Mouse (Mus musculus) hindbrain, embryonic 14.5 days (tissue): ENCODE data around the gene Ssc4d. TPM values are rescaled to one million over a fixed set of nuclear protein-coding genes. Genes with fewer than 3 reads are reported as not detected.

Experiments used
- ATAC-seq: fragments of 200-750 bp; cut with Nextera tagmentation; 2 replicates; pipeline ENCODE4 v1.8.0; 2017; ENCODE audit warnings: moderate number of reproducible peaks, mild to moderate bottlenecking, moderate TSS enrichment, moderate library complexity; ENCODE audit not compliant: low FRiP score
- DNase-seq: peaks from one replicate; pipeline ENCODE4 v3.0.0-alpha.2; 2015; ENCODE audit warnings: low spot score
- H3K27ac ChIP-seq: fragments of 300-500 bp; sonication (generic); 2 replicates; pipeline ENCODE4 v1.5.1; 2014; ENCODE audit warnings: mild to moderate bottlenecking, moderate library complexity
- H3K27me3 ChIP-seq: fragments of 300-500 bp; sonication (generic); 2 replicates; pipeline ENCODE4 v1.6.1; 2014; ENCODE audit warnings: mild to moderate bottlenecking, low read length, mixed read lengths; ENCODE audit not compliant: control insufficient read depth, insufficient read depth
- H3K36me3 ChIP-seq: fragments of 300-500 bp; sonication (generic); replicated peaks from 2 replicates; pipeline ENCODE4 v1.6.1; 2014; ENCODE audit not compliant: control insufficient read depth, insufficient read depth
- H3K4me1 ChIP-seq: fragments of 300-500 bp; sonication (generic); replicated peaks from 2 replicates; pipeline ENCODE4 v1.6.1; 2014; ENCODE audit warnings: antibody characterized with exemption, low read length, mixed read lengths; ENCODE audit not compliant: control insufficient read depth, insufficient read depth
- H3K4me2 ChIP-seq: fragments of 300-500 bp; sonication (generic); replicated peaks from 2 replicates; pipeline ENCODE4 v1.6.1; 2014; ENCODE audit warnings: mild to moderate bottlenecking, moderate library complexity
- H3K4me3 ChIP-seq: fragments of 300-500 bp; sonication (generic); replicated peaks from 2 replicates; pipeline ENCODE4 v1.5.1; 2014; ENCODE audit warnings: mild to moderate bottlenecking, low read length
- H3K9ac ChIP-seq: fragments of 300-500 bp; sonication (generic); 2 replicates; pipeline ENCODE4 v1.6.1; 2014
- H3K9me3 ChIP-seq: fragments of 300-500 bp; sonication (generic); 2 replicates; pipeline ENCODE4 v1.6.1; 2016; ENCODE audit warnings: low read length; ENCODE audit not compliant: control insufficient read depth
- WGBS: fragments of 180-500 bp; shearing (Covaris S2); extraction: QIAGEN DNeasy Blood & Tissue Kit; methylation state at CpG from one replicate; pipeline ENCODE4 v1.1.7; 2014; 5-methylcytosine and 5-hydroxymethylcytosine counted together
- polyA plus RNA-seq: library from polyadenylated mRNA; unstranded; fragments of >200 nt; fragmentation: Nextera tagmentation; extraction: Ambion mirVana; gene quantifications from 2 replicates; pipeline ENCODE4 v1.2.1, GENCODE M21; 2014

Ssc4d gene
- polyA plus RNA-seq, 1 experiment from 2014 or later: 1.5 TPM

DNA sequence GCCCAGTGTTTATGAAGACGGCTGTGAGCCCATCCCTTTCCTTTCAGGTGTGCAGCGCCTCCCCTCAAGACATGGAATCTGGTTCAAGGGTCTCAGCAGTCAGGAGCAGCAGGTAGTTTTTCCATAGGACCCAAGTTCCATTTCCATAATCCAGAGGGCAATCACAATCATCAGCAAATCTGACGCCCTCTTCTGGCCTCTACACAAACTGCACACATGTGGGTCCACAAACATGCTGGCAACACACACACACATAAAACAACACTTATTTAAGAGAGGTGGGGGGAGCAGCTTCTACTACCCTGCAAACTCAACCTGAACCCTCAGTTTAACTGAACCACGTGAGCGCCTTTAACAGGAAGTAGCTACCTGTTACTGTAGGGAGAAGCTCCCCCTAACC lies 55.7 kb downstream of the Ssc4d start:
- DNase-seq (no peak), ATAC-seq (no peak)
- 94% methylated on average over 5 of the region's 5 CpGs for WGBS
- no peaks in the 10 kb centered on the region for H3K4me1 ChIP-seq
- H3K9ac ChIP-seq: no peak overlapping the region
- H3K27me3 ChIP-seq: no peaks in the 10 kb centered on the region
- no peak overlapping the region for H3K4me3 ChIP-seq
- peaks cover 84% of the 10 kb centered on the region for H3K36me3 ChIP-seq
- no peak overlapping the region for H3K4me2 ChIP-seq
- H3K27ac ChIP-seq: no peak overlapping the region
- H3K9me3 ChIP-seq: no peaks in the 10 kb centered on the region

DNA sequence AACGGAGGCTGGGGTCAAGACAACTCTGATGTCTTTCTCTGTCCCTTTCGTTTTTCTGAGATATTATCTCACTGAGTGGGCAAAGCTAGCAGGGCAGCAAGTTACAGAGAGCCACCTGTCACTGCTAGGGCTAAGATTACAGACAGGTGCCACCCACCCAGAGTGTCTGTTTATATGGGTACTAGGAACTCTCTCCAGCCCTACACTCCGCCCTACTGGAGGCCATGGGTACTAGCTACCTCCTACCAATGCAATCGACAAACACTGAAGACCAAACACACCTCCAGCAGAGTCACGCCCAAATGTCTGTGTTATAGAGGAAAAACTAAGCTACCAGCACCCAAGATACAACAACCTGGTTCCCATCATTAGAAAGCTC lies 56.3 kb downstream of the Ssc4d start:
- DNase-seq: no peak
- Histone ChIP-seq H3K9me3 (no peaks in the 10 kb centered on the region), H3K27ac (no peak overlapping the region), H3K27me3 (no peaks in the 10 kb centered on the region), H3K4me1 (no peaks in the 10 kb centered on the region), H3K9ac (no peak overlapping the region), H3K4me2 (no peak overlapping the region), H3K4me3 (no peak overlapping the region), H3K36me3 (peaks cover 82% of the 10 kb centered on the region)
- WGBS: 96% methylated on average over 5 of the region's 5 CpGs
- no peak for ATAC-seq

DNA sequence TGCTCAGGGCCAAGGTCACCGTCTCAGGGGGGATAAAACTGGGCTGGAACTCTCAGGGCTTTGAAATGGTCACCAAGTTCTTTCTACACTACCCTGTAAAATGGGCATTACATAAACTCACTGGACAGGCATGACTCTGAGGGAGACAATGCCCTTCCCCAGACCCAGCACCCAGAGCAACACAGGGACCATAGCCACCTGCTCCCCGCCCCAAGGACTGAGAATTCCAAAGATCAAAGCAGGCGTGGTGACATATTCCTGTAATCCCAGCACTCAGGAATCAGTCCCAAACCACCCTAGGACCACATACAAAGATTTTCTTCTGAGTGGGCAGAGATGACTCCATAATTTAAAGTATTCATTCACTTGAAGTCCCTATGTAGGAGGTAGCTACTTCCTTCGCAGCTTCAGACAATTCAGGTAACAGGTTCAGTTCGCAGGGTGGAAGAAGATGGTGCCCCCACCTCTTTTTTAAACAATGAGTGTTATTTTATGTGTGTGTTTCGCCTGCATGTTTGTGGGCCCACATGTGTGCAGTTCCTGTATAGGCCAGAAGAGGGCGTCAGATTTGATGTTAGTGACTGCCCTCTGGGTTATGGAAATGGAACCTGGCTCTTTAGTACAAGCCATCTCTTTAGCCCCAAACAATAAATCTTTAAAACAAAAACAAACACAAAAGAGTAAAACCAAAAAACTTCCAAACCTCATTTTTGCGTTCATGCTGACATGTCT lies 56.8 kb downstream of the Ssc4d start:
- 93% methylated on average over 8 of the region's 8 CpGs for WGBS

GRCm38 (mm10) chr5:135916601-135917000 lies 57.7 kb downstream of the Ssc4d start:
- H3K4me3 ChIP-seq: no peak overlapping the region
- no peak overlapping the region for H3K9ac ChIP-seq
- no peak overlapping the region for H3K27ac ChIP-seq
- no peaks in the 10 kb centered on the region for H3K9me3 ChIP-seq
- H3K4me1 ChIP-seq: no peaks in the 10 kb centered on the region
- DNase-seq (no peak), ATAC-seq (no peak)
- peaks cover 79% of the 10 kb centered on the region for H3K36me3 ChIP-seq
- WGBS: 96% methylated on average over 3 of the region's 3 CpGs
- H3K4me2 ChIP-seq: no peak overlapping the region
- no peaks in the 10 kb centered on the region for H3K27me3 ChIP-seq

More for the DNA sequence above, 56.8 kb downstream of the Ssc4d start:
- no peaks in the 10 kb centered on the region for H3K4me1 ChIP-seq
- no peak for DNase-seq
- no peaks in the 10 kb centered on the region for H3K27me3 ChIP-seq
- H3K4me3 ChIP-seq: no peak overlapping the region
- H3K9me3 ChIP-seq: no peaks in the 10 kb centered on the region
- no peak overlapping the region for H3K4me2 ChIP-seq
- no peak overlapping the region for H3K9ac ChIP-seq
- no peak for ATAC-seq
- peaks cover 80% of the 10 kb centered on the region for H3K36me3 ChIP-seq
- H3K27ac ChIP-seq: no peak overlapping the region

DNA sequence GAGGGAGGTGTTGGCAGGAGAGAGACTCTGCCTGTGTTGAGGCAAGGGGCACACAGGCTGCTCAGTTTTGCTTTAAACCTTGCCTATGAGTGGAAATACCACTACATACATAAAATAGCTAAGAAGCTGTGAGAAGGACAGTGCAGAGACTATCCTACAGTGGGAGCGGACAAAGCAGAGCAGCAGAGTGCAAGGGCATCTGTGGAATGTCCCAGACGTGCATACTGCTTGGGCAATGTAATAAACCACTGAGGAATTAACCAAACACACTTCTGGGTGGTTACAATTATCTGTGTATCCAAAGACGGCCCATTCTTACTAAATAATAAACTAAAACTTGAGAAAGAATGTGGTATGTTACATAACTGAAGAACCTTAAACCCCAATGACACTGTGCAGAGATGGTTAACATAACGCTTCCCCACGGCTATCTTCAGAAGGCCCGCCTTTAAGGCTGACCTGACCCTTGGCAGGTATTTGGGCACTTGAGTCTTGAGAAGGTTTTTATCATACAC lies 58.2 kb downstream of the Ssc4d start:
- ATAC-seq (no peak), DNase-seq (no peak)
- 91% methylated on average over 6 of the region's 6 CpGs for WGBS
- no peaks in the 10 kb centered on the region for H3K27me3 ChIP-seq
- no peak overlapping the region for H3K4me3 ChIP-seq
- no peak overlapping the region for H3K9ac ChIP-seq
- no peak overlapping the region for H3K4me2 ChIP-seq
- H3K9me3 ChIP-seq: no peaks in the 10 kb centered on the region
- no peaks in the 10 kb centered on the region for H3K4me1 ChIP-seq
- no peak overlapping the region for H3K27ac ChIP-seq
- peaks cover 79% of the 10 kb centered on the region for H3K36me3 ChIP-seq

DNA sequence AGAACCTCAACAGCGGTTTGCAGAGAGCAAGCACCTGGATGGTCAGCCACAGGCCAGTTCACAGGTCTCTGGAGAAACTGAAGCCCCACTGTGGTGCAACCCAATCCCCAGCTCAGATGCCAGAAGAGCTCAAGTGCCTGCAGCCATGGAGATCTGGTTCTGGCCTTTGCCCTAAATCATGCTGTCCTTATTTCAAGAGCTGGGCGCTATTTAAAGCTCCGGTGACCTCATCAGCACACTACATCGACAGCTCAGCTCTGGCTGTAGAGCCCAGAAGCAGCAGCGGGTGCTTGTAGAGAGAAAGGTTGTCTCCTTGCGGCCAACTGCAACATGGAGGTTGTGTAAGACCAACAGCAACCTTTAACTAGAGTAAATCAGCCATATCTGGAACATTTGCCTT lies 60.2 kb downstream of the Ssc4d start:
- ATAC-seq: no peak
- Histone ChIP-seq H3K27me3 (no peaks in the 10 kb centered on the region), H3K4me2 (no peak overlapping the region), H3K36me3 (peaks cover 83% of the 10 kb centered on the region), H3K4me3 (no peak overlapping the region), H3K9me3 (no peaks in the 10 kb centered on the region), H3K9ac (no peak overlapping the region), H3K27ac (no peak overlapping the region), H3K4me1 (no peaks in the 10 kb centered on the region)
- 88% methylated on average over 6 of the region's 6 CpGs for WGBS
- no peak for DNase-seq

DNA sequence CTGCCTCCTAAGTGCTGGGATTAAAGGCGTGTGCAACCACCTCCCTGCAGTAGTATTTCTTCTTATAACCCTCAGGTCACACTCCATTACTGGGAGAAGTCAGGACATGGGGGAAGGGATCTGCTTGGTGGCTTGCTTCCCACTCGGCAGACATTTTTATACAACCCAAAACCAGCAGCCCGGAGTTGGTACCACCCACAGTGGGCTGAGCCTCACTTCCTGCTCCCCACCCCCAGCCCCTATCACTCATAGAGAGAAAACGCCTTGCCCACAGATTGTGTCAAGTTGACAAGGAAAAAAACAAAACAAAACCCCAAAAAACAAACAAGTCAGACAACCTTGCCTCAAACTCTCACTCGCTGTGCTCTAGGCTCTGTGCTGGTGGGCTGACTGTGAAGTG lies 61.1 kb downstream of the Ssc4d start:
- Histone ChIP-seq H3K36me3 (peaks cover 83% of the 10 kb centered on the region), H3K4me3 (no peak overlapping the region), H3K9me3 (no peaks in the 10 kb centered on the region), H3K9ac (no peak overlapping the region), H3K27ac (no peak overlapping the region), H3K4me1 (no peaks in the 10 kb centered on the region), H3K27me3 (no peaks in the 10 kb centered on the region), H3K4me2 (no peak overlapping the region)
- ATAC-seq (no peak), DNase-seq (no peak)
- 86% methylated on average over 5 of the region's 5 CpGs for WGBS

DNA sequence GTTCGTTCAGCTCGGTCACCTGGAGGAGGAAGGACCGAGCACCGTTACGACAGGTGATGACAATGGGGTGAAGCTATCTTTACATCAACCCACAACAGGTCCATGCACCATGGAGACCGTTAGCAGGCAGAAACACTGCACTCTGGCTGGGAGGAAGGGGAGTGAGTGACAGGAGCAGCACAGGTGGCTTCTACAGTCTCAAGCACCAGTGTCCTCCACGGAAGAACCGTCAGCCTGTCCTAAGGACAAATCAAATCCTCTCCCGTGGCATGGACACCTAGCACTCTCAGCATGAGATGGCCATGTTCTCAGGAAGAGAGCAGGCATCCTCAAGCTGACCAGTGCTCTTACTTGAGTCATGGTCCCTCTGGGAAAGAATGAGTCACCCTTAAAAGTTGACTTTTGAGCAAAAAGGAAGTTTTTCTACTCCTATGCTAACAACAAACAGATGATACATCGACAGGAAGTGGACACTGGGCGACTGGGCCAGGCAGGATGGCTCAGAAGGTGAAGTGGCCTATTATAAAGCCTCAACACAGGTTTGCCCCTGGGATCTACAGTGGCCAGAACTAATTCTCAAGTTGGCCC lies 62.6 kb downstream of the Ssc4d start:
- Histone ChIP-seq H3K27ac (no peak overlapping the region), H3K9ac (no peak overlapping the region), H3K27me3 (no peaks in the 10 kb centered on the region), H3K4me1 (no peaks in the 10 kb centered on the region), H3K4me3 (no peak overlapping the region), H3K36me3 (peaks cover 85% of the 10 kb centered on the region), H3K9me3 (no peaks in the 10 kb centered on the region), H3K4me2 (no peak overlapping the region)
- ATAC-seq (no peak), DNase-seq (no peak)
- 90% methylated on average over 11 of the region's 11 CpGs for WGBS

DNA sequence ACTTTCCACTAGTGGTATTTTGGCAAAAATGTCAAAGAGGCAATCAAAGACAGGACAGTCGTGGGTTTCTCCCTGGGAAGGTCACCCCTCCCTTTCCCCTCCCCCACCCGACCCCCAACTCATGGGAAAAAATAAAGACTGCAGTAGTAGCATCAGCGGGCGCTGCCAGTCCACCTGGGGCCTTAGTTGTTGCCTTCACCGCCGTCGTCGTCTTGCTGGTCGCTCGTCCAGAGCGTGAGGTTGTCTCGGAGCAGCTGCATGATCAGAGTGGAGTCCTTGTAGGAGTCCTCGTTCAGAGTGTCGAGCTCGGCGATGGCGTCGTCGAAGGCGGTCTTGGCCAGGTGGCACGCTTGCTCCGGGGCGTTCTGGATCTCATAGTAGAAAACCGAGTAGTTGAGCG lies 63.5 kb downstream of the Ssc4d start:
- H3K9ac ChIP-seq: no peak overlapping the region
- H3K9me3 ChIP-seq: no peaks in the 10 kb centered on the region
- no peak overlapping the region for H3K4me2 ChIP-seq
- H3K4me3 ChIP-seq: no peak overlapping the region
- ATAC-seq: no peak
- no peak overlapping the region for H3K27ac ChIP-seq
- H3K27me3 ChIP-seq: no peaks in the 10 kb centered on the region
- WGBS: 92% methylated on average over 25 of the region's 25 CpGs
- peaks cover 84% of the 10 kb centered on the region for H3K36me3 ChIP-seq
- H3K4me1 ChIP-seq: no peaks in the 10 kb centered on the region
- no peak for DNase-seq
